Mouse (Mus musculus): ENCODE results near the gene Hist3h2ba.

DNA sequence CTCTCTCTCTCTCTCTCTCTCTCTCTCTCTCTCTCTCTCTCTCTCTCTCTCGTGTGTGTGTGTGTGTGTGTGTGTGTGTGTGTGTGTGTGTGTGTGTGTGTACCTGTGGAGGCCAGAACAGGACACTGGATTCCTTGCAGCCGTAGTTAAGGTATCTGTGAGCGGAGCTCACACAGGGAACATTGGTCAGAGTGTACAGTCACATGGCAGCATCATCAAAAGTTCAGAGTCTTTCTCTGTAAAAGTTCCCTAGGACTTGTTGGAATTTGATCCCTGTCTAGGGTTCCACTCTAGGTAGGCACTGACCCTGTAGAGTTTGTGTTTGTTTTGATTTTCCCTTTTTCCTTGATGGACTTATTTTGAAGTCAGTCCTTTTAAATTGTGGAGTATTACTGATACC, 22.1 kb upstream of the Hist3h2ba start:
- TF ChIP-seq GATA1 (IDR thresholded peaks at IDR 0.05; ENCODE audit: borderline replicate concordance, low read length), result no peak
- no peak for TF ChIP-seq FLI1 (IDR thresholded peaks at IDR 0.05; ENCODE audit: low read length)

Measured in megakaryocyte, embryonic 14.5 days (primary cell).